Comparison of ENCODE assay signal across 9 mouse cellular contexts in the genomic region with DNA sequence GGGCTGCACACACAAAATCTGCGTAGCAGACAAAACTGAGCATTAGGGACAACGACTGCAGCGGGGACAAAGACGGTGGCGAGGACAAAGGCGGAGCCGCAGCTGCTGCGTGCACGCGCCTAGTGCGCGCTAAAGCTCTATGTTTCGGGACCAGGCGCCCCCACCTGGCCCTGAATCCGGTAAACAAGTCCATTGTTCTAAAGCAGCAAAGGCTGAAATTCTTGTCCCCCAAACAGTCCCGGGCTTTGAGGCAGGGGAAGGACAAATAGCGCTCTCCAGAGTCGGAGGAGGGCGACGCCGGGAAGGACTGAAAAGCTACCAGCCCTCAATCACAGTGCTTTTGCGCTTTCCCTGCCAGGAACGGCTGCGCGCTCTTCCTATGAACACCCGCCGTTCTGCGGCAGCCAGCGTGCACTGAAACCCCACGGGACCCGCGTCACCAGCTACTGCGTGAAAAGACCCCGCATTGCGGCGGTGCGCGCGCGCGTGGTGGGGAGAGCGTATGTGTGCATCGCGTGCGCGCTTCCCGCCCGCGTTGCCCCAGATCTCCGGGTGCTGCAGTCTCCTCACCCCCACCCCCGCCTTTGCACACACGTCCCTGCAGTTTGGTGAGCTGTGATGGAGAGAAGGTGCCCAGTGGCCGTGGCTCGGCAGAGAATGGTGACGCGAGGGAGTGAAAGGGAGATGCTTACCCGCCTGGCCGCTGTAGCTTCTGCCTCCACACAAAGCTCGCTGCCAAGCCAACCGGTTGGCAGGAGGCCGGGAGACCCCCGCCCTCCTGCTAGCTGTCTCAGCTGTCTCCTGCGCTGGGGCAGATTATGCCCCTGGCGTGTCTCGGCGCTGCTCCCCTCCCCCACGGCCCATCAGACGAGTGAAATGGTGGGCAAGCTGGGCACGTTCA. TPM values are rescaled to one million over a fixed set of nuclear protein-coding genes. Genes with fewer than 3 reads are reported as not detected.
DNase-seq lines count a peak whose midpoint lies in the region; ATAC-seq and TF ChIP-seq lines count a peak whose summit lies in the region.
"Had no signal": no experiment of that assay in that cellular context is flagged by ENCODE, and none has a peak within 500 bp of the region (broad histone marks: within the 10 kb centered on the region; RNA-seq: fewer than 3 reads in every experiment).

No protein-coding gene starts in this region.

- no peak overlapping the region for H3K27ac ChIP-seq in embryonic fibroblast, embryonic 13.5 days (ENCODE audit: insufficient read depth, low read length)
- H3K27ac ChIP-seq in hindbrain, embryonic 10.5 days: peak overlapping the region; percentile 99
- H3K27ac ChIP-seq in stomach, embryonic 15.5 days: peak overlapping the region; percentile 50

- no peak for TF ChIP-seq CTCF in embryonic fibroblast, embryonic 13.5 days (IDR thresholded peaks at IDR 0.05; ENCODE audit: borderline replicate concordance, insufficient read depth, low read length)

- peak overlapping the region; percentile 99 for H3K4me2 ChIP-seq in stomach, embryonic 15.5 days

- H3K4me3 ChIP-seq in embryonic fibroblast, embryonic 13.5 days (ENCODE audit: insufficient read depth, low read length): peak overlapping the region; percentile 39
- H3K4me3 ChIP-seq in hindbrain, embryonic 10.5 days: peak overlapping the region; percentile 76
- H3K4me3 ChIP-seq in stomach, embryonic 15.5 days (replicated peaks): peak overlapping the region; percentile 61

- peak; percentile 38 for DNase-seq in urinary bladder, postnatal 14 days (ENCODE audit: low spot score)
- DNase-seq in urinary bladder, postnatal 25 days (ENCODE audit: low spot score): no peak
- peak; percentile 90 for DNase-seq in hindbrain, embryonic 10.5 days (ENCODE audit: low spot score)
- DNase-seq in left cerebral cortex, adult 18-20 months (ENCODE audit: low spot score in 2 of 2): peak; percentile 73 to 88
- peak; percentile 89 for DNase-seq in mesoderm, embryonic 11.5 days (ENCODE audit: low read depth, low spot score)
- no peak for DNase-seq in urinary bladder, postnatal 10 days (ENCODE audit: low spot score)

- peaks cover 27% of the 10 kb centered on the region for H3K36me3 ChIP-seq in hindbrain, embryonic 10.5 days
- no peaks in the 10 kb centered on the region for H3K36me3 ChIP-seq in stomach, embryonic 15.5 days

- TF ChIP-seq POLR2A in embryonic fibroblast, embryonic 13.5 days (IDR thresholded peaks at IDR 0.05; ENCODE audit: low read depth, low read length): no peak

- H3K9ac ChIP-seq in stomach, embryonic 15.5 days: peak overlapping the region; percentile 57

- peak; percentile 46; the same call in 1 of the 2 replicates for ATAC-seq in stomach, embryonic 15.5 days (ENCODE audit: insufficient read depth, low FRiP score, low read depth)

- peaks cover 37% of the 10 kb centered on the region for H3K27me3 ChIP-seq in hindbrain, embryonic 10.5 days (ENCODE audit: insufficient read depth, poor library complexity, severe bottlenecking)
- 0 out of 2 replicates have a peak, but pooled peaks cover 9% of the 10 kb centered on the region for H3K27me3 ChIP-seq in stomach, embryonic 15.5 days (replicated peaks)

- no peaks in the 10 kb centered on the region for H3K4me1 ChIP-seq in embryonic fibroblast, embryonic 13.5 days (ENCODE audit: control insufficient read depth, insufficient read depth, low read length)
- H3K4me1 ChIP-seq in hindbrain, embryonic 10.5 days (replicated peaks): peaks cover 66% of the 10 kb centered on the region
- H3K4me1 ChIP-seq in stomach, embryonic 15.5 days: peaks cover 18% of the 10 kb centered on the region

- no peaks in the 10 kb centered on the region for H3K9me3 ChIP-seq in hindbrain, embryonic 10.5 days
- H3K9me3 ChIP-seq in stomach, embryonic 15.5 days: no peaks in the 10 kb centered on the region

- WGBS in hindbrain, embryonic 10.5 days: under 1% methylated on average over 69 of the region's 69 CpGs
- WGBS in stomach, embryonic 15.5 days: under 1% methylated on average over 69 of the region's 69 CpGs

RNA-seq across cellular contexts. Expression of gene Gm13090, which starts 39.5 kb away (rescaled TPM):
- not detected in 2 replicates for polyA plus RNA-seq in embryonic fibroblast, embryonic 13.5 days (2011; ENCODE audit: insufficient read length, low read depth, missing spikeins)
- polyA plus RNA-seq in hindbrain, embryonic 10.5 days (2016; fragmentation: Nextera tagmentation; extraction: Ambion mirVana): not detected in 2 replicates
- not detected for total RNA-seq in left cerebral cortex, adult 18-20 months (2021)
- not detected in 2 replicates for polyA plus RNA-seq in stomach, embryonic 15.5 days (2015; fragmentation: Nextera tagmentation; extraction: Ambion mirVana)
- total RNA-seq: neutrophil, adult 5-6 weeks had no signal

Comparison
In these comparisons a context has a peak if more than half of its experiments do, and no peak if none do; other contexts are left out.
1. DNase-seq: peak in urinary bladder, postnatal 14 days (single experiment), hindbrain, embryonic 10.5 days (single experiment), left cerebral cortex, adult 18-20 months (2 of 2) and mesoderm, embryonic 11.5 days (single experiment); none in urinary bladder, postnatal 25 days (single experiment) and urinary bladder, postnatal 10 days (single experiment).
2. Peak in every context shown above with its lines, with median percentiles within 50 percentile points of each other: H3K4me3 ChIP-seq.